Mouse (Mus musculus): ENCODE data around the gene Dnajc14. TPM values are rescaled to one million over a fixed set of nuclear protein-coding genes. Genes with fewer than 3 reads are reported as not detected.

Gene Dnajc14
- polyA plus RNA-seq, 1 experiment = 24.1 TPM

DNA sequence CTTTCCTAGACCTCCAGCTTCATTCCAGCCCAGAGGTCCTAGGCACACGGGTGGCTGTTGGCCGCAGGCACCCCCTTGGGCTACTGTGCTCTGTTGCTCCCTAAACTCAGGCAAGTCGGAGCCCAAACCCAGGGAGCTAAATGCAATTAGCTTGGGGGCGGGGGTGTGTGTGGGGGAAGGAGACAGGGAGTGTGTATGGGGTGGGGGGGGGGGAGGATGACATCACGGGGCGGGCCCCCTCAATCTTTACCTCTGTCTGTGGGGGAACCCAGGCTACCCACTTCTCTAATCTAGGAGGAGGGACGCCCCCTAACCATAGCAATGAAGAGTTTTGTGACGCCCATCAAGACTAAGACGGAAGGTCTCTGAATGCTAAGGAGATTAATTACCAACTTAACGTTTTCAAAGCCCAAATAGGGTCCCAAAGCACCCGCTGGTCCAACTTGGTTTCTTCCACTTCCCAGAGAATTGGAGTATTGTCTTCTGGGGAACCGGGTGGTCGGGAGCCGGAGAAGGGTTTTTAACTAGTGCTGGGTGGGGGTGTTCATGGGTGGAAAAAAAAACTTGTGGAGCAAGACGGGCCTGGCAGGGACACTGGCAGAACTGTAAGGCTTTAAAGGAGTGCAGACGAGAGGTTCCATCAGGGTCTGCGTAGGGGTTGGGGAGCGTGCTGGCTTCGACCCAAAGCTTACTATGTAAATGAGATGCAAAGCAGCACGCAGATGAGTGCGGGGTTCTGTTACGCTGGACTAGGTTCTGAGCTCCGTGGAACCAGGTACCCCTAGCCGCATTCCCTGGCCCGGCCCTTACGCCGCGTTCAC lies 619 bp downstream of the Dnajc14 start, which contains the start of gene Tmem198b:
Tmem198b (minus strand) TSS at position 100 of the 821 bp plus-strand sequence.
- under 1% methylated on average over 28 of the region's 28 CpGs for WGBS
- TF ChIP-seq POLR2A (IDR thresholded peaks at IDR 0.05; ENCODE audit: borderline replicate concordance, insufficient read depth, low read length) = peak; percentile 31; the same call in 1 of the 2 replicates
- TF ChIP-seq CTCF (IDR thresholded peaks at IDR 0.05; ENCODE audit: borderline replicate concordance, insufficient read depth, low read depth, low read length) = no peak
- Histone ChIP-seq H3K27me3 (ENCODE audit: control insufficient read depth, insufficient read depth, low read length) (no peaks in the 10 kb centered on the region), H3K27ac (ENCODE audit: insufficient read depth, low read length) (peak within 1 kb of the TSS; percentile 93), H3K4me3 (replicated peaks; ENCODE audit: insufficient read depth, low read depth, low read length) (peak within 1 kb of the TSS; percentile 91), H3K4me1 (ENCODE audit: control insufficient read depth, insufficient read depth, low read length) (peaks cover 13% of the 10 kb centered on the region)
- peak; percentile 67 to 73 for DNase-seq

DNA sequence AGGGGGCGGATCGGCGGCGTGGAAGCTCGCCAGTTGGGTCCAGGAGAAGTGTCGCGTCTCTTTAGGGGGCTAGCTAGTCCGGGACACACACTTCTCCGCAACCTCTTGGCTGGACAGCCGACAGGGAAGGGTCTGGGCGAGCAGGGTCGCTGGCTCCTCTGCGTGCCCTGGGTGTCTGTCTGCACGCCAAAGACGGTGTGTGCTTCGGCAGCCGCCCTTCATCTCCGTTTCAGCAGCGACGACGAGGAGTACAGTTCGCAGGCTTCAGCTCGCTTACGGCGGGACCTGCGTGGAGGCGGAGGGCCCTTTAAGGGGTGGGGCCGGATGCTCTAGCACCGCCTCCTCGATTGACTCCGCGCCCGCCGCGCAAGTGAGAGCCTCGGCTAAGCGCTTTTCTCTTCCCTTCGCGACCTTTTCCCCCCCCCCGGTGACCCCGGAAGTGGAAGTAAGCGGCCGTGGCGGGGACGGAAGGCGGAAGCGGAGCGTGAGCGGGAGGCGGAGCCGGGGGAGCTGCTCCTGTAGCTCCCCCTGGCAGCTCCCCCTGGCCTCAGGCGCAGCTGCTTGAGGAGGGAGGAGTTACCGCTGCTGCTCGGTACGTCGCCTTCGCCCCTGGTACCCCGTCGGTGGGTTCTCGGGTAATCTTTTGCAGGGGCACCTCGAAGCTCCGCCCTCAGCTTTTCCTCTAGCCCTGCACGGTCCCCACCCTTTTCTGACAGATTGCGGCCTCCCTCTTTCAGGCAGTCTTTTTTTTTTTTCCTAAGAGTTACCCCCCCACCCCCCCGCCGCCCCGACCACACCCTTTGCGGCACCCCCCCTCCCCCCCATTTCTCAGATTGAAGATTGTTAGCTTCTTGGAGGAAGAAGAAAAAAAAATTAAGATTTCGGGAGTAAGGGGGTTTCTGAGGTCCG lies 1.5 kb downstream of the Dnajc14 start:
- peak; percentile 94 to 96 for DNase-seq
- peaks cover 13% of the 10 kb centered on the region for H3K4me1 ChIP-seq (ENCODE audit: control insufficient read depth, insufficient read depth, low read length)
- no peaks in the 10 kb centered on the region for H3K27me3 ChIP-seq (ENCODE audit: control insufficient read depth, insufficient read depth, low read length)
- H3K27ac ChIP-seq (ENCODE audit: insufficient read depth, low read length) = peak overlapping the region; percentile 93
- TF ChIP-seq CTCF (IDR thresholded peaks at IDR 0.05; ENCODE audit: borderline replicate concordance, insufficient read depth, low read depth, low read length) = no peak
- TF ChIP-seq POLR2A (IDR thresholded peaks at IDR 0.05; ENCODE audit: borderline replicate concordance, insufficient read depth, low read length) = peak; percentile 79; the same call in 1 of the 2 replicates
- peak overlapping the region; percentile 91 for H3K4me3 ChIP-seq (replicated peaks; ENCODE audit: insufficient read depth, low read depth, low read length)
- WGBS = under 1% methylated on average over 69 of the region's 70 CpGs

DNA sequence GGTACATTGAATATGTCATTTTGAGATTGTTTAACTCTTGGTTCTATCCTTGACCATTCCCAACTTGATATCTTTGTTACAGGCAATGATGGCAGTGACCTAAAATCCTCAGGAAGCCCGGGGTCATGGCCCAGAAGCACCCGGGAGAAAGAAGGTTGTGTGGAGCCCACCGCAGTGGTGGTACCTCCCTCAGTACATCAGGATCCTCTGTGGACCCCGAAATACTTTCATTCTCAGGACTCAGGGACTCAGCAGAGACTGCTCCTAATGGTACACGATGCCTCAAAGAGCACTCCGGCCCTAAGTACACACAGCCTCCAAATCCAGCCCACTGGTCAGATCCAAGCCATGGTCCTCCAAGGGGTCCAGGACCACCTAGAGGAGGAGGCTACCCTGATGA lies 2.2 kb downstream of the Dnajc14 start:
- peak in 1 of 2 experiments; percentile 14 for DNase-seq
- WGBS = 44% methylated on average over 6 of the region's 6 CpGs
- no peak overlapping the region for H3K27ac ChIP-seq (ENCODE audit: insufficient read depth, low read length)
- TF ChIP-seq POLR2A (IDR thresholded peaks at IDR 0.05; ENCODE audit: borderline replicate concordance, insufficient read depth, low read length) (no peak), CTCF (IDR thresholded peaks at IDR 0.05; ENCODE audit: borderline replicate concordance, insufficient read depth, low read depth, low read length) (no peak)
- peak overlapping the region; percentile 56 for H3K4me3 ChIP-seq (replicated peaks; ENCODE audit: insufficient read depth, low read depth, low read length)
- H3K4me1 ChIP-seq (ENCODE audit: control insufficient read depth, insufficient read depth, low read length) = peaks cover 13% of the 10 kb centered on the region
- H3K27me3 ChIP-seq (ENCODE audit: control insufficient read depth, insufficient read depth, low read length) = no peaks in the 10 kb centered on the region

DNA sequence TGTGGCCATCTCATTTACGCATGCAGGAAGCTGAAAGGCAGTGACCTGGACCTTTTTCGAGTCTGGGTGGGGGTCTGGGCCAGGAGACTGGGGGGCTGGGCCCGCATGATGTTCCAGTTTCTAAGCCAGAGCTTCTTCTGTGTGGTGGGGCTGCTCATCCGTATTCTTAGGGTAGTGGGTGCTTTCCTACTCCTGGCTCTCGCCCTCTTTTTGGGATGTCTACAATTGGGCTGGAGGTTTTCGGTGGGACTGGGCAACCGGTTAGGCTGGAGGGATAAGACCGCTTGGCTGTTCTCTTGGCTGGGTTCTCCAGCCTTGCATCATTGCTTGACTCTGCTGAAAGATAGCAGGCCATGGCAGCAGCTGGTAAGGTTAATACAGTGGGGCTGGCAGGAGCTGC lies 3.2 kb downstream of the Dnajc14 start:
- TF ChIP-seq CTCF (IDR thresholded peaks at IDR 0.05; ENCODE audit: borderline replicate concordance, insufficient read depth, low read depth, low read length) (no peak), POLR2A (IDR thresholded peaks at IDR 0.05; ENCODE audit: borderline replicate concordance, insufficient read depth, low read length) (no peak)
- Histone ChIP-seq H3K27ac (ENCODE audit: insufficient read depth, low read length) (no peak overlapping the region), H3K27me3 (ENCODE audit: control insufficient read depth, insufficient read depth, low read length) (no peaks in the 10 kb centered on the region), H3K4me3 (replicated peaks; ENCODE audit: insufficient read depth, low read depth, low read length) (no peak overlapping the region), H3K4me1 (ENCODE audit: control insufficient read depth, insufficient read depth, low read length) (peaks cover 13% of the 10 kb centered on the region)
- no peak for DNase-seq
- 73% methylated on average over 8 of the region's 8 CpGs for WGBS

DNA sequence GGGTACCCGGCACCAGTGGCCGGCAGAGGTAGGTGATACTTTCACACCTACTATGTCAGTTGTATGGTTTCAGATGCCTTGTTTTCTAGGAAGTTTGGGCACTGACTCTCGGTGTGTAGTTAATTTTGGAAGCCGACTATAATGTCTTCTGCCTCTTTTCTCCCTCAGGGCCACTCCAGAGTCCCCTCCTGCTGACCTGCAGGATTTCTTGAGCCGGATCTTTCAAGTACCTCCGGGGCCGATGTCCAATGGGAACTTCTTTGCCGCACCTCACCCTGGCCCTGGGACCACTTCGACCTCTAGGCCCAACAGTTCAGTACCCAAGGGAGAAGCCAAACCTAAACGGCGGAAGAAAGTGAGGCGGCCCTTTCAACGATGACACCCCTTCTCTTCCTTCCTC lies 13.2 kb downstream of the Dnajc14 start, which contains the start of gene Sarnp:
Sarnp (plus strand) TSS at position 301 of the 400 bp plus-strand sequence.
- 91% methylated on average over 13 of the region's 13 CpGs for WGBS
- H3K27ac ChIP-seq (ENCODE audit: insufficient read depth, low read length) = no peak within 1 kb of the TSS
- TF ChIP-seq POLR2A (IDR thresholded peaks at IDR 0.05; ENCODE audit: borderline replicate concordance, insufficient read depth, low read length) (no peak), CTCF (IDR thresholded peaks at IDR 0.05; ENCODE audit: borderline replicate concordance, insufficient read depth, low read depth, low read length) (no peak)
- H3K4me1 ChIP-seq (ENCODE audit: control insufficient read depth, insufficient read depth, low read length) = 0 out of 2 replicates have a peak, but pooled peaks cover 2% of the 10 kb centered on the region
- DNase-seq = no peak
- no peak within 1 kb of the TSS for H3K4me3 ChIP-seq (replicated peaks; ENCODE audit: insufficient read depth, low read depth, low read length)
- no peaks in the 10 kb centered on the region for H3K27me3 ChIP-seq (ENCODE audit: control insufficient read depth, insufficient read depth, low read length)

DNA sequence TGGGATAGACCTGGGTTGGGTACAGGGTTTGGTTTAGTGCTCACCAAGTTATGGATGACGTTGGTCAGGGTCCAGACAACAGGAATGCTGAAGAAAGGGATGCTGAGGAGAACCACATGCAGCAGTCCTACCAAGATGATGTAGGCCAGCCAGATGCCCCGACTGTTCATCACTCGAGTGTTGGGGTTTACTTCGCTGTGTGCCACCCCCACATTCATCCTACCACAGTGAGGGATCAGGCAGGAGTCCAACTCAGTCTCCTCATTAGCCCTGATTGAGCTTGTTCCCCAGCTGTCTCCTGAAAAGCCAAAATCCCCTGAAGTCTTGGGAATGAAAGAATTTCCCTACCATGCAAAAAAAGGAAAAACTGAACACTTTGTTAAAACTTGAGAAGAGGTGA lies 16.4 kb downstream of the Dnajc14 start:
- DNase-seq = no peak
- WGBS = 72% methylated on average over 4 of the region's 4 CpGs
- no peak for TF ChIP-seq POLR2A (IDR thresholded peaks at IDR 0.05; ENCODE audit: borderline replicate concordance, insufficient read depth, low read length)
- TF ChIP-seq CTCF (IDR thresholded peaks at IDR 0.05; ENCODE audit: borderline replicate concordance, insufficient read depth, low read depth, low read length) = no peak

DNA sequence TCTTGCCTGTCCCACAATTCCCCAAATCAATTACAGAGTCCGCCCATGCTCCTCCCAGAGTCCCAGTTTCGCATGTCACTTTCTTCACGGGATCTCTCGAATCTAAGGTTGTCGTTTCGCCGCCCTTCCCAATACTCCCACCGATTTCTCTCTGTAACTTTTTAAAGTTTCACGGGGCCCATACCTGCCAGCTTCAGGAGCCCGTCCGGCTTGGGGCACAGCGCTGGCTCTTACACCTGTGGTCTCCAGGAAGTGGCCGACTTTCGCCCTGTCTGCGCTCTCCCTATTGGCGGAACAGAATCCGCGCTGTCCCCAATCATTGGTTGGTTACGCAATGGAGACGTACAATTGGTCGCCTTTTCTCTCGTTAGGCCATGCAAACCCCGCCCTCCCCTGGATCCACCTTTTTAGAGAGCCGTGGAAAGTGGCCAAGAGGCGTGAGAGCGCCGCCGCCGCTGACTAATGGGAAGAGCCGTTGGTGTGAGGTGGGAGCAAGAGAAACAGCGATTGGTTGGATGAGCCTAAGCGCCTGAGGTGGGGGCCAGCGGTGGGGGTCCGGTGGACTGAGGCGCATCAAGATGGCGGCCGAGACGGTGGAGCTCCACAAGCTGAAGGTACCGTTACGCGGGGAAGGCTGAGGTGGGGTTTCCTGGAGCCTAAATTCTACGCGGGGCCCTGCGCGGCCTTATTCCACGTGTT lies 17.6 kb downstream of the Dnajc14 start, which contains the start of gene Ormdl2:
Ormdl2 (minus strand) TSS at position 288 of the 699 bp plus-strand sequence.
- Histone ChIP-seq H3K4me3 (replicated peaks; ENCODE audit: insufficient read depth, low read depth, low read length) (peak within 1 kb of the TSS; percentile 58), H3K4me1 (ENCODE audit: control insufficient read depth, insufficient read depth, low read length) (no peaks in the 10 kb centered on the region), H3K27ac (ENCODE audit: insufficient read depth, low read length) (no peak within 1 kb of the TSS), H3K27me3 (ENCODE audit: control insufficient read depth, insufficient read depth, low read length) (no peaks in the 10 kb centered on the region)
- peak; percentile 99 for DNase-seq
- WGBS = under 1% methylated on average over 46 of the region's 46 CpGs
- TF ChIP-seq CTCF (IDR thresholded peaks at IDR 0.05; ENCODE audit: borderline replicate concordance, insufficient read depth, low read depth, low read length) = no peak
- peak; percentile 72 for TF ChIP-seq POLR2A (IDR thresholded peaks at IDR 0.05; ENCODE audit: borderline replicate concordance, insufficient read depth, low read length)

More for the DNA sequence above, 16.4 kb downstream of the Dnajc14 start:
- Histone ChIP-seq H3K4me3 (replicated peaks; ENCODE audit: insufficient read depth, low read depth, low read length) (no peak overlapping the region), H3K27ac (ENCODE audit: insufficient read depth, low read length) (no peak overlapping the region), H3K27me3 (ENCODE audit: control insufficient read depth, insufficient read depth, low read length) (no peaks in the 10 kb centered on the region), H3K4me1 (ENCODE audit: control insufficient read depth, insufficient read depth, low read length) (no peaks in the 10 kb centered on the region)

Data from cerebellum, adult 2 months (tissue).